Mouse (Mus musculus) limb, embryonic 15.5 days (tissue): ENCODE measurements around the gene Tspan5. TPM values are rescaled to one million over a fixed set of nuclear protein-coding genes. Genes with fewer than 3 reads are reported as not detected.

ENCODE experiments used
- ATAC-seq: fragments of 200-750 bp; cut with Nextera tagmentation; 2 replicates; pipeline ENCODE4 v1.8.0; 2017; ENCODE audit warnings: low read depth, moderate TSS enrichment; ENCODE audit not compliant: insufficient number of reproducible peaks, low FRiP score, low TSS enrichment
- H3K27ac ChIP-seq: fragments of 300-500 bp; sonication (generic); 2 replicates; pipeline ENCODE4 v1.5.1; 2015; ENCODE audit warnings: moderate library complexity, mild to moderate bottlenecking, inconsistent platforms
- H3K27me3 ChIP-seq: fragments of 300-500 bp; sonication (generic); 2 replicates; pipeline ENCODE4 v1.6.1; 2015; ENCODE audit warnings: inconsistent platforms
- H3K36me3 ChIP-seq: fragments of 300-500 bp; sonication (generic); 2 replicates; pipeline ENCODE4 v1.6.1; 2015; ENCODE audit warnings: inconsistent platforms
- H3K4me1 ChIP-seq: fragments of 300-500 bp; sonication (generic); 2 replicates; pipeline ENCODE4 v1.6.1; 2015; ENCODE audit warnings: inconsistent platforms
- H3K4me2 ChIP-seq: fragments of 300-500 bp; sonication (generic); 2 replicates; pipeline ENCODE4 v1.6.1; 2015; ENCODE audit warnings: mild to moderate bottlenecking, inconsistent platforms
- H3K4me3 ChIP-seq: fragments of 300-500 bp; sonication (generic); 2 replicates; pipeline ENCODE4 v1.5.1; 2015; ENCODE audit warnings: mild to moderate bottlenecking, inconsistent platforms
- H3K9ac ChIP-seq: fragments of 300-500 bp; sonication (generic); 2 replicates; pipeline ENCODE4 v1.6.1; 2015; ENCODE audit warnings: inconsistent platforms
- H3K9me3 ChIP-seq: fragments of 300-500 bp; sonication (generic); 2 replicates; pipeline ENCODE4 v1.6.1; 2016; ENCODE audit warnings: inconsistent platforms
- WGBS: fragments of 180-500 bp; shearing (Covaris S2); methylation state at CpG from one replicate; pipeline ENCODE4 v1.1.7; 2015; 5-methylcytosine and 5-hydroxymethylcytosine counted together
- polyA plus RNA-seq: library from polyadenylated mRNA; unstranded; fragments of >200 nt; fragmentation: Nextera tagmentation; extraction: Ambion mirVana; gene quantifications from 2 replicates; pipeline ENCODE4 v1.2.1, GENCODE M21; 2015

Tspan5 gene
- polyA plus RNA-seq, 1 experiment from 2014 or later, result 44.7 TPM

DNA sequence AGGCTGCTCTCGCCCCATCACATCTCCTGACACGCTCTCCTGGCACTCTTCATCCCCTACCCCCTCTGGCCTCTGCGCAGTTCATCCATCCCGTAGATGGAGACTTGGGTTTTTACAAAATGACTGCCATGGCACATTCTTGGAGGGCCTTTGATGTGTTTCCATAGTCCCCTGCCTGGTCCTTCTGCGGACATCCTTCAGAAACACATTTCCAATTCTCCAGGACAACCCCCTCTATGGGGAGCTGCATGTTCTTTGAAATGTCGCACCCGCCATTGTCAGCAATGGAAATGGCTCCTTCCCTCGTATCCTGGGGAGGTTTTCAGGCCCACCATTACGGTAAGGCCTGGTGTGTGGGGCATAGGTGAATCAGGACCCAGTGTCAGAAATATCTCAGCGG is 134.4 kb downstream of the Tspan5 start:
- H3K4me3 ChIP-seq, result no peak overlapping the region
- no peak for ATAC-seq
- H3K27ac ChIP-seq, result no peak overlapping the region

DNA sequence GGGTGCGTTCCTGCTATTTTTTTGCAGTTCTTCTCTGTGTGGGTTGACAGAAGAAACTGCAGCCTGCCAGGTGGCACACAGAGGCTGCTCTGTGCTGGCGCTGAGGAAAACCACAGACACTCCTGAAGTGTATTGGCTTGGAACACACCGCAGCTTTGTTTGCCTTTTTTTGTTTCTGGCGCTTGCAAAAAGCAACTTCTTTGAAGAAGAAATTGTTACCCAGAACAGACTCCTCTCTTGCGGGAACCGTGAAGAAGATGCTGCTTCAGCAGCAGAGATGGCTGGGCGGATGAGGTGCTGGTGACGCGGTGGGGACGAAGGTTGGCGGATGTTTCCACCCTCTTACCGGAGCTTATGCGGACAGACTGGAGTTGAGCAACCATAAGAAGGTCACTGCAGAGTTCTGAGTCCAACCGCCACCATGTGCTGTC is 135.0 kb downstream of the Tspan5 start:
- H3K9me3 ChIP-seq, result no peaks in the 10 kb centered on the region

More for the DNA sequence above, 134.4 kb downstream of the Tspan5 start:
- H3K4me1 ChIP-seq, result peaks cover 9% of the 10 kb centered on the region; the same call in 1 of the 2 replicates
- H3K9ac ChIP-seq, result no peak overlapping the region
- no peak overlapping the region for H3K4me2 ChIP-seq
- no peaks in the 10 kb centered on the region for H3K36me3 ChIP-seq
- WGBS, result 88% methylated on average over 10 of the region's 10 CpGs
- H3K27me3 ChIP-seq, result no peaks in the 10 kb centered on the region
- H3K9me3 ChIP-seq, result no peaks in the 10 kb centered on the region

DNA sequence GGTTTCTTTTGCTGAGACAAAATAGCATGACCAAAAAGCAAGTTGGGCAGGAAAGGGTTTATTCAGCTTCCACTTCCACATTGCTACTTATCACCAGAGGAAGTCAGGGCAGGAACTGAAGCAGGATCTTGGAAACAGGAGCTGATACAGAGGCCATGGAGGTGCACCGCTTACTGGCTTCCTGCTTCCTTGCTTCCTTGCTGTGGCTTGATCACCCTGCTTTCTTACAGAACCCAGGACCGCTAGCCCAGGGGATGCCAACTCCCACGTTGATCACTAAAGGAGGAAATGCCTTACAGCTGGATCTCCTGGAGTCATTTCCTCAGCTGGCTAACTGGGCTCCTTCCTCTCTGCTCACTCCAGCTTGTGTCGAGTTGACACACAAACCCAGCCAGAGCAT is 135.7 kb downstream of the Tspan5 start:
- no peak for ATAC-seq
- H3K4me1 ChIP-seq, result peaks cover 9% of the 10 kb centered on the region; the same call in 1 of the 2 replicates
- H3K4me3 ChIP-seq, result no peak overlapping the region
- no peak overlapping the region for H3K27ac ChIP-seq
- no peaks in the 10 kb centered on the region for H3K27me3 ChIP-seq
- H3K9me3 ChIP-seq, result no peaks in the 10 kb centered on the region
- 67% methylated on average over 4 of the region's 4 CpGs for WGBS
- no peak overlapping the region for H3K4me2 ChIP-seq
- no peak overlapping the region for H3K9ac ChIP-seq
- H3K36me3 ChIP-seq, result no peaks in the 10 kb centered on the region

More for the DNA sequence above, 135.0 kb downstream of the Tspan5 start:
- 86% methylated on average over 14 of the region's 14 CpGs for WGBS
- Histone ChIP-seq H3K27ac (peak overlapping the region; percentile 18), H3K4me2 (no peak overlapping the region), H3K27me3 (no peaks in the 10 kb centered on the region), H3K36me3 (no peaks in the 10 kb centered on the region), H3K4me1 (peaks cover 9% of the 10 kb centered on the region; the same call in 1 of the 2 replicates), H3K4me3 (no peak overlapping the region), H3K9ac (no peak overlapping the region)
- no peak for ATAC-seq

DNA sequence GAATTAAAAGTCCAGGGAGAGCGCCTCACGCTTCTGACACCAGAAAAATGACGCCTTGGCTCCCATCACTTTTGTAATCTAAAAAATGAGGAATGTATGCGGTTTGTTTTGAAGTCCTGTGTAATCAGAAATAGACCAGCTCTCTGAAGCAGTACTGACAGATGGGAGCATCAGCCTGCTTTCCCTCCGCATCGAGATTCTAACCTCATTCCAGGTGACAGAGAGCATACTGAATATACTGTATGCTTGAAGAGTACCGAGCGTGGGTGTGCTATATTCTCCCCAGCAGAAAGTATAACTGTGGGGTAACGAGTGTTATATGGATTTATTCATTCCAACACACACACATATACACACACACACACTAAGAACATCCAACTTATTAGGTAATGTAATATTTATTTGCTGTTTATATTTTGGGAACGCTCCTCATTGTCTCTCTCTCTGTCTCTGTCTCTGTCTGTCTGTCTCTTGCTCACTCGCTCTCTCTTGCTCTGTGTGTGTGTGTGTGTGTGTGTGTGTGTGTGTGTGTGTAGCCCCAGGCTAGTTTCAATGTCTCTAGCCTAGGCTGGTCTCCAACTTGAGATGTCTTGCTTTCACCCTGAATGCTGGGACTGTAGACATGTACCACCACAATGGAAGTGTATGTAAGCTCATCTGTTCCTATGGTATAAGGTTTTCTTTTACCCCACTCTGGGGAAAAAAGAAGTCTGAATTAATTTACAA is 139.2 kb downstream of the Tspan5 start:
- H3K9me3 ChIP-seq, result no peaks in the 10 kb centered on the region
- no peak overlapping the region for H3K9ac ChIP-seq
- H3K36me3 ChIP-seq, result no peaks in the 10 kb centered on the region
- no peak overlapping the region for H3K27ac ChIP-seq
- no peak overlapping the region for H3K4me2 ChIP-seq
- no peak for ATAC-seq
- H3K4me3 ChIP-seq, result no peak overlapping the region
- no peaks in the 10 kb centered on the region for H3K27me3 ChIP-seq
- H3K4me1 ChIP-seq, result peaks cover 6% of the 10 kb centered on the region; the same call in 1 of the 2 replicates
- WGBS, result 87% methylated on average over 11 of the region's 11 CpGs

DNA sequence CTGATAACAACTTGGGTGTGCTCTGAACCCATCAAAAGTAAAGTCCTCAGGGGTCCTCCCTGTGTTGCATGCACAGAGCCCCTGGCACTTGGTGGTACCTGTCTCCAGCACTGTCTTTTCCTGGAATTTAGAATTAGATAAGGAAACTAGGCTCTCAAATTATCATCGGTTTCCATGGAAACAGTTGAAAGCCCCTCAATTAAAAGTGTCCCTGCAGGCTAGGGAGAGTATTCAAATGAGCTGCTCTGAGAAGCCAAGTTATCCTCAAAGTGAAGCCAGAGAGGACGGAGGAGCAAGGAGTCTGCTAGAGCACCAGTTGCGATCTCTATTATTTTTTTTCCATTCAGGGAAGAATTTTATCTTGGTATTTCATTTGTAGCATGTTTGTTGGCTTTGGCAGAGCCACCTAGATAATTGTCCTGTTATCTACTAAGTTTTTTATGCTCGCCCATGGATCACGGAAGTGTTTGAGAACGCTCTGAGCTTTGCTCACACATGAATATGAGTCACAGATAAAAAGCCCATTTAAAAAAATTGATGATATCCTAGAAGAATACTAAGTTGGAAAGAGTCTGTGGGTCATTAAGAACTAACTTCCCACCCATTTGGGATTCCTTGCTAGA is 139.8 kb downstream of the Tspan5 start:
- Histone ChIP-seq H3K27ac (no peak overlapping the region), H3K9ac (no peak overlapping the region), H3K4me1 (peaks cover 4% of the 10 kb centered on the region; the same call in 1 of the 2 replicates), H3K27me3 (no peaks in the 10 kb centered on the region), H3K4me3 (no peak overlapping the region), H3K4me2 (no peak overlapping the region), H3K36me3 (no peaks in the 10 kb centered on the region), H3K9me3 (no peaks in the 10 kb centered on the region)
- ATAC-seq, result no peak
- WGBS, result 79% methylated on average over 6 of the region's 6 CpGs

DNA sequence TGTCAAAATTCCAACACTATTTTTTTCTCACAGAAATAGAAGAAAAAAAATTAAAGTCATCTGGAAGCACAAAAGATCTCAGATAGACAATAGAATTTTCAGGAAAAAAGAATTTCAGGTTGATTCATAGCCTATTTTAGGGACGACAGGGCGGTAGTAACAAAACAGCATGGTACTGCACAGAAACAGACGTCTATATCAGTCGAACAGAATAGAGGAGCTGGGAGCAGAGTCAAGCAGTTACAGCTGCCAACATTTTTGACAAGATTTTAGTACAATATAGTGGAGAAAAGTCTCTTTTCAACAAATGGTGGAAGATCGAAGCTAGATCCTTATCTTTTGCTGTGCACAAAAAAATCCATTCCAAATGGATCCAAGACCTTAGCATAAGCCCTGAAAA is 144.1 kb downstream of the Tspan5 start:
- Histone ChIP-seq H3K4me3 (no peak overlapping the region), H3K36me3 (no peaks in the 10 kb centered on the region), H3K9ac (no peak overlapping the region), H3K9me3 (no peaks in the 10 kb centered on the region), H3K27me3 (no peaks in the 10 kb centered on the region), H3K27ac (no peak overlapping the region), H3K4me2 (no peak overlapping the region), H3K4me1 (peaks cover 4% of the 10 kb centered on the region)
- WGBS, result 84% methylated on average over 5 of the region's 5 CpGs
- ATAC-seq, result no peak

DNA sequence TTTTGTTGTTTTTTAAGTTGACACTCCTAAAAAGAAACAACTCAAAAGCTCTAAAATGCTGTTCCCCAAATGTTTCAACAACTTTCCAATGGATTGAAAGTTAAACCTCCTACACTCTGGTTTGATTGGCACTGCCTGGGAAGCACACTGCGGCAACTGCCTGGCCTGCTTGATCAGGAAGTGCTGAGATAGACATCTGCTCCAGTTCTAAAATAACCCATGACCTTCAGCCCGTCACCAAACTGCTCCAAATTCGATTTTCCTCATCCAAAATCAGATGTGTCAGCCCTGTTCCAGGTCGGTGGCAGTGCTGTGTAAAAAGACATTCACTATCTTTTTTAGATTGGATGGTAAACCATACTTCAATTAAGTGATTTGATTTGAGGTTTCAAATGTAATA is 147.2 kb downstream of the Tspan5 start:
- H3K9me3 ChIP-seq, result no peaks in the 10 kb centered on the region
- H3K27me3 ChIP-seq, result no peaks in the 10 kb centered on the region
- H3K4me3 ChIP-seq, result no peak overlapping the region
- no peak overlapping the region for H3K9ac ChIP-seq
- peaks cover 4% of the 10 kb centered on the region for H3K4me1 ChIP-seq
- H3K4me2 ChIP-seq, result no peak overlapping the region
- 62% methylated on average over 4 of the region's 4 CpGs for WGBS
- no peak for ATAC-seq
- H3K27ac ChIP-seq, result no peak overlapping the region
- H3K36me3 ChIP-seq, result no peaks in the 10 kb centered on the region

DNA sequence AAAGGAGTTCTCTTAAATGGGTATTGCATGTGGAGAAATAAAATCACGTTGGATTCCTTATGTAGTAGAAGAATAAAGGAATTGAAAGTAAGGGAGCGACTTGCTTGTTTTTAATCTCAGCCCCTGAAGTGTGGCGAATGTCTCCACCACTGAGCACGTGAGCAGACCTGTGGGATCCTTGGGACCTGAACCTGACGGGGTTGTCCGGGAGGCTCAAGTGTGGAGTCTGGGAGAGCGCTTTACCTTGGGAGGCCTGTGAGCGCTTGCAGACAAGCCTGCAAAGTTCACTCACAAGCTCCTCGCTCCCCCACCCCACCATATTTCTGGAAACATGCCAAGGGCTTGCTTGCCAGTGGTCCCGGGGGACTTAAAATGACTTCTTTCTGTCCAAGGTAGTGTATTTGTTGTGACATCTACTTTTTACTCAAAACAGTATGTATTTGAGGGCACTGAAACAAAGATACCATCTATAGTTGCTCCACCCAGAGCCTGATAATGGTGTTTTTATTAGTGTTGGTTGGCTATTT is 147.8 kb downstream of the Tspan5 start:
- no peak for ATAC-seq
- Histone ChIP-seq H3K27ac (no peak overlapping the region), H3K4me3 (no peak overlapping the region), H3K9me3 (no peaks in the 10 kb centered on the region), H3K4me1 (peaks cover 4% of the 10 kb centered on the region), H3K36me3 (no peaks in the 10 kb centered on the region), H3K27me3 (no peaks in the 10 kb centered on the region), H3K9ac (no peak overlapping the region), H3K4me2 (no peak overlapping the region)
- 47% methylated on average over 10 of the region's 10 CpGs for WGBS

DNA sequence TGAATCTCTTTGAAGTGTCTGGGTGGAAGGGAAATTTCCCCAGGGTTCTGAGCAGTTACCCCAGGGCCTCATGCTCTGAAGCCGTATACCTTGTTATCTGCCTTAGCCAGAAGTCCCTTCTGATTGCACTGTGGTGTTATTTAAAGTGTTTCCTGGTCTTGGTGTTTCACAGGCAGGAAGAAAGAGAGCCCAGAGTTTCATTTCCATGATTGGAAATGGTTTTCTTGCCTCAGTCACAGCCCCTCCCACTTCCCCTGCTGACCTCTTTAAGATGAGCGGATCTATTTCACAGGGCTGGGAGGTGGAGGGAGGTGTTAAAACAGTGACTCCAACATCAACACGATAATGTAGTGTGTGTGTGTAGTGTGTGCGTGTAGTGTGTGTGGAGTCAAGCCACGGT is 151.5 kb downstream of the Tspan5 start:
- H3K36me3 ChIP-seq, result peaks cover 13% of the 10 kb centered on the region
- peaks cover 4% of the 10 kb centered on the region for H3K4me1 ChIP-seq
- WGBS, result 41% methylated on average over 5 of the region's 5 CpGs
- no peak for ATAC-seq
- no peak overlapping the region for H3K4me2 ChIP-seq
- H3K4me3 ChIP-seq, result no peak overlapping the region
- no peak overlapping the region for H3K27ac ChIP-seq
- H3K9ac ChIP-seq, result no peak overlapping the region
- no peaks in the 10 kb centered on the region for H3K27me3 ChIP-seq
- no peaks in the 10 kb centered on the region for H3K9me3 ChIP-seq

DNA sequence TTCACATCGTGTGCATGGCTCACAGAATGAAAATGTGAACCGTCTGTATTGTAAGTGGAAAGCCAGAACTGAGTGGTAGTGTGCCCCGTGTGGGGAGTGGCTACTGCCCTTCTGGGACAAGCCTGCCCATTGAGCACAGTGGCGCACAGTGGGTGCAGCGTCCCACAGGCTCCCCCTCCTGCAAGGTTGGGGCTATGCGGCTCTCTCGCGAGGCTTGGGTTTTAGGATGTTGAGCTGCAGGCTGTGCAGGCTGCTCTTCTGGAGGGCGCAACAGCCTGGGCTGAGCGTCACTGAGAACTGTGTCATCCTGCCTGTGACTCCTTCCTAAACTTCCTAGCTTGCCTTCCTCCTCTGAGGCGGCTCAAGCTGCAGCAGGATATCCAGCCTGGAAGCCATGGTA is 155.5 kb downstream of the Tspan5 start:
- Histone ChIP-seq H3K27ac (no peak overlapping the region), H3K4me3 (no peak overlapping the region), H3K36me3 (peaks cover 23% of the 10 kb centered on the region), H3K4me2 (no peak overlapping the region), H3K4me1 (no peaks in the 10 kb centered on the region), H3K27me3 (no peaks in the 10 kb centered on the region), H3K9ac (no peak overlapping the region), H3K9me3 (no peaks in the 10 kb centered on the region)
- no peak for ATAC-seq
- WGBS, result 83% methylated on average over 11 of the region's 11 CpGs

DNA sequence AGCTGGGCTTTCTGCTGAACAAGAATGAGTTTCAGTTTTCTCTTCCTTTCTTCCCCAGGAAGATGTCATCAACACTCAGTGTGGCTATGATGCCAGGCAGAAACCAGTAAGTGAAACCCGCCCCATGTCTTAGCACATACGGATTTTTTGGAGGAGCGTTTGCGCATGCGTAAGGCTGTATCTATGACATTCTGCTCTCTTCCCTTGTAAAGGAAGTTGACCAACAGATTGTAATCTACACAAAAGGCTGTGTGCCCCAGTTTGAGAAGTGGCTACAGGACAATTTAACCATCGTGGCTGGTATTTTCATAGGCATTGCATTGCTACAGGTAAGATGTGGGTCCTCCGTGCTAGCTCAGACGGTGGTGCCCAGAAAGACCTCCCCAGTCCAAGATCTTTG is 156.1 kb downstream of the Tspan5 start:
- Histone ChIP-seq H3K4me1 (no peaks in the 10 kb centered on the region), H3K36me3 (peaks cover 27% of the 10 kb centered on the region), H3K9ac (no peak overlapping the region), H3K9me3 (no peaks in the 10 kb centered on the region), H3K27ac (no peak overlapping the region), H3K4me3 (no peak overlapping the region), H3K27me3 (no peaks in the 10 kb centered on the region), H3K4me2 (no peak overlapping the region)
- no peak for ATAC-seq
- 97% methylated on average over 8 of the region's 8 CpGs for WGBS

DNA sequence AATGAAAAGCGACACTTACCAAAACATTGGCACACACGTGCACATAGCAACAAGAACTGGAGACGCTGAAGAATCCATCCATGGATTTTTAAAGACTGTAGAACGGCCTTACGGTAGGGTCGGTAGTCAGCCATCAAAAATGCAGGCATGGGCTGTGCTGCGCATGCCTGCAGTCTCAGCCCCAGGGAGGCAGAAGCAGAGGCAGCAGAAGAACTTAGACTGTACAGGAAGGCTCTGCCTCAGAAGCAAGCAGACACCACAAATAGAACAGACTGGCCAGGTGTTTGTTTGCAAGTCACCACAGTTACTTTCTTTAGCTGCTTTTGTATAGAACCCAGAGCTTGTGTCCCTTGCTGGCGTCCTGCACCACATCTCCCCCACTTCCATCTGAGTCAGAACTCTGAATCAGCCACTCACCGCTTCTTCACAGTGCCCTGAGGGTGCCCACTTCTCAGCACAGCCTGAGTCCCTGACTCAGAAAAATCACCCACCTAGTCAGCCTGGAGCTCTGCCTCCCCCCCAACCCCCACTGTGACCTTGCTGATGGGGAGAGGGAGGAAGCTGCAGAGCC is 158.7 kb downstream of the Tspan5 start:
- H3K4me3 ChIP-seq, result no peak overlapping the region
- no peak overlapping the region for H3K4me2 ChIP-seq
- no peaks in the 10 kb centered on the region for H3K9me3 ChIP-seq
- WGBS, result 67% methylated on average over 9 of the region's 9 CpGs
- H3K27ac ChIP-seq, result no peak overlapping the region
- peaks cover 27% of the 10 kb centered on the region for H3K36me3 ChIP-seq
- ATAC-seq, result no peak
- H3K9ac ChIP-seq, result no peak overlapping the region
- no peaks in the 10 kb centered on the region for H3K27me3 ChIP-seq
- peaks cover 6% of the 10 kb centered on the region for H3K4me1 ChIP-seq
